8 mouse cellular contexts compared by ENCODE assay signal in genomic region chr15:80286851-80287415, GRCm38 (mm10). TPM values are rescaled to one million over a fixed set of nuclear protein-coding genes. Genes with fewer than 3 reads are reported as not detected.
DNase-seq lines count a peak whose midpoint lies in the region; ATAC-seq and TF ChIP-seq lines count a peak whose summit lies in the region.

Gene Cacna1i, plus strand, starts transcription at chr15:80287238.

- H3K9ac ChIP-seq in kidney, embryonic 16.5 days (replicated peaks; ENCODE audit: low read length) = no peak within 1 kb of the TSS; the same call in 1 of the 2 replicates
- peak within 1 kb of the TSS; percentile 37 for H3K9ac ChIP-seq in forebrain, embryonic 11.5 days (ENCODE audit: low read length)
- peak within 1 kb of the TSS; percentile 60 for H3K9ac ChIP-seq in neural tube, embryonic 12.5 days

- intact Hi-C loops in left cerebral cortex, adult 2 months (cut with DNase I) = loop anchor here (5.0 kb wide), 3 partner anchors 215 to 345 kb away; no protein-coding TSS in a partner anchor

- no peak for ATAC-seq in kidney, embryonic 16.5 days (ENCODE audit: low FRiP score, low TSS enrichment)
- ATAC-seq in cerebellum, adult (ENCODE audit: insufficient number of reproducible peaks, low FRiP score, low TSS enrichment) = peak; percentile 74
- ATAC-seq in forebrain, embryonic 11.5 days (replicated peaks; ENCODE audit: low FRiP score) = no peak
- ATAC-seq in neural tube, embryonic 12.5 days (ENCODE audit: low FRiP score, low read depth) = no peak
- no peak for ATAC-seq in monocyte, adult 5-6 weeks (replicated peaks; ENCODE audit: insufficient number of reproducible peaks, low FRiP score, low TSS enrichment, poor library complexity, severe bottlenecking)

- WGBS in kidney, embryonic 16.5 days = 1% methylated on average over 37 of the region's 50 CpGs
- WGBS in forebrain, embryonic 11.5 days = under 1% methylated on average over 50 of the region's 50 CpGs
- under 1% methylated on average over 50 of the region's 50 CpGs for WGBS in neural tube, embryonic 12.5 days

- no peaks in the 10 kb centered on the region for H3K9me3 ChIP-seq in kidney, embryonic 16.5 days (ENCODE audit: low read length)
- no peaks in the 10 kb centered on the region for H3K9me3 ChIP-seq in forebrain, embryonic 11.5 days (ENCODE audit: control insufficient read depth, low read length)
- H3K9me3 ChIP-seq in neural tube, embryonic 12.5 days = no peaks in the 10 kb centered on the region

- H3K36me3 ChIP-seq in kidney, embryonic 16.5 days (ENCODE audit: insufficient read depth, low read length) = no peaks in the 10 kb centered on the region
- no peaks in the 10 kb centered on the region for H3K36me3 ChIP-seq in forebrain, embryonic 11.5 days (ENCODE audit: control insufficient read depth, insufficient read depth, low read length)
- no peaks in the 10 kb centered on the region for H3K36me3 ChIP-seq in neural tube, embryonic 12.5 days

- no peak for DNase-seq in kidney, adult 18-20 months
- peak; percentile 66 for DNase-seq in forebrain, embryonic 11.5 days (ENCODE audit: low spot score)
- DNase-seq in left cerebral cortex, adult 2 months (ENCODE audit: extremely low spot score in 1 of 2, low spot score in 2 of 2) = peak; percentile 74 to 77
- no peak for DNase-seq in heart, adult 11 months

- H3K27me3 ChIP-seq in kidney, embryonic 16.5 days (ENCODE audit: insufficient read depth, low read length) = peaks cover 69% of the 10 kb centered on the region
- peaks cover 48% of the 10 kb centered on the region for H3K27me3 ChIP-seq in forebrain, embryonic 11.5 days (ENCODE audit: control insufficient read depth, insufficient read depth, low read length)
- peaks cover 74% of the 10 kb centered on the region for H3K27me3 ChIP-seq in neural tube, embryonic 12.5 days (replicated peaks)

- TF ChIP-seq CTCF in left cerebral cortex, adult 2 months (IDR thresholded peaks at IDR 0.05) = no peak; the same call in none of the 2 replicates

- H3K27ac ChIP-seq in kidney, embryonic 16.5 days (ENCODE audit: low read length) = no peak within 1 kb of the TSS
- no peak within 1 kb of the TSS for H3K27ac ChIP-seq in forebrain, embryonic 11.5 days (ENCODE audit: low read depth, low read length)
- peak within 1 kb of the TSS; percentile 87 for H3K27ac ChIP-seq in left cerebral cortex, adult 2 months
- no peak within 1 kb of the TSS for H3K27ac ChIP-seq in neural tube, embryonic 12.5 days

- H3K4me3 ChIP-seq in kidney, embryonic 16.5 days (ENCODE audit: low read length) = peak within 1 kb of the TSS; percentile 49
- H3K4me3 ChIP-seq in forebrain, embryonic 11.5 days (ENCODE audit: low read depth, low read length) = peak within 1 kb of the TSS; percentile 51
- H3K4me3 ChIP-seq in left cerebral cortex, adult 2 months = peak within 1 kb of the TSS; percentile 65
- peak within 1 kb of the TSS; percentile 52 for H3K4me3 ChIP-seq in neural tube, embryonic 12.5 days

- peak within 1 kb of the TSS; percentile 92 for H3K4me2 ChIP-seq in kidney, embryonic 16.5 days (replicated peaks; ENCODE audit: low read depth, low read length)
- peak within 1 kb of the TSS; percentile 88 for H3K4me2 ChIP-seq in forebrain, embryonic 11.5 days (ENCODE audit: low read depth, low read length, severe bottlenecking)
- peak within 1 kb of the TSS; percentile 86 for H3K4me2 ChIP-seq in neural tube, embryonic 12.5 days (replicated peaks)

- H3K4me1 ChIP-seq in kidney, embryonic 16.5 days (ENCODE audit: insufficient read depth, low read length) = 0 out of 2 replicates have a peak, but pooled peaks cover 4% of the 10 kb centered on the region
- peaks cover 11% of the 10 kb centered on the region for H3K4me1 ChIP-seq in forebrain, embryonic 11.5 days (replicated peaks; ENCODE audit: control insufficient read depth, insufficient read depth, low read length)
- H3K4me1 ChIP-seq in neural tube, embryonic 12.5 days = peaks cover 8% of the 10 kb centered on the region; the same call in 1 of the 2 replicates

RNA-seq across cellular contexts. Expression of gene Cacna1i, which starts in this region (rescaled TPM):
- not detected in 2 replicates for polyA plus RNA-seq in kidney, embryonic 16.5 days (2015; fragmentation: Nextera tagmentation; extraction: Ambion mirVana)
- 0.12 and 0.17 TPM in 2 replicates for polyA plus RNA-seq in forebrain, embryonic 11.5 days (2014; fragmentation: Nextera tagmentation; extraction: Ambion mirVana)
- total RNA-seq in left cerebral cortex, adult 2 months (2021) = 10 to 100 TPM; 72.7 to 75.9 TPM
- 0.11 and 0.25 TPM in 2 replicates for polyA plus RNA-seq in neural tube, embryonic 12.5 days (2016; fragmentation: Nextera tagmentation; extraction: Ambion mirVana)
- total RNA-seq in monocyte, adult 5-6 weeks (2017) = 2.2 to 5.0 TPM (median 3.1 TPM) in 3 replicates

Comparison
In these comparisons a context has a peak if more than half of its experiments do, and no peak if none do; other contexts are left out.
1. RNA of gene Cacna1i (total RNA-seq): 72.7 to 75.9 TPM in left cerebral cortex, adult 2 months; 2.2 to 5.0 TPM in monocyte, adult 5-6 weeks; every median in the first group is over 10 times any median in the second.
2. Peak in DNase-seq, H3K4me3 ChIP-seq, H3K9ac ChIP-seq and H3K4me2 ChIP-seq in forebrain, embryonic 11.5 days; RNA of the gene not detected or under 1 TPM.
3. DNase-seq: peak in left cerebral cortex, adult 2 months (2 of 2); none in kidney, adult 18-20 months (single experiment) and heart, adult 11 months (single experiment).
4. Peak in every context shown above with its lines, with median percentiles within 50 percentile points of each other: H3K4me2 ChIP-seq and H3K4me3 ChIP-seq.